Mouse (Mus musculus) E14TG2a.4 (cell line): ENCODE results near the gene Gm20388.

ENCODE experiments used
- H3K27me3 ChIP-seq: 2 replicates; pipeline ENCODE4 v1.6.1; 2014; ENCODE audit warnings: low read length, control low read depth; ENCODE audit not compliant: insufficient read depth
- H3K36me3 ChIP-seq: 2 replicates; pipeline ENCODE4 v1.6.1; 2014; ENCODE audit warnings: low read length, control low read depth; ENCODE audit not compliant: insufficient read depth
- H3K4me1 ChIP-seq: replicated peaks from 2 replicates; pipeline ENCODE4 v1.6.1; 2014; ENCODE audit warnings: low read depth, low read length, control low read depth
- H3K4me3 ChIP-seq: replicated peaks from 2 replicates; pipeline ENCODE4 v1.5.1; 2014; ENCODE audit warnings: mild to moderate bottlenecking, low read length
- H3K9me3 ChIP-seq: 2 replicates; pipeline ENCODE4 v1.6.1; 2014; ENCODE audit warnings: low read length, control low read depth
- CTCF ChIP-seq: conservative IDR thresholded peaks from 2 replicates; pipeline ENCODE4 v1.5.1; 2014; ENCODE audit warnings: low read length
- NANOG ChIP-seq: IDR thresholded peaks from 2 replicates; pipeline ENCODE4 v1.6.1; 2014; ENCODE audit warnings: borderline replicate concordance, low read length, mixed read lengths
- POU5F1 ChIP-seq: IDR thresholded peaks from 2 replicates; pipeline ENCODE4 v1.6.1; 2014; ENCODE audit warnings: low read length, borderline replicate concordance

Gene Gm20388

GRCm38 (mm10) chr8:121649423-121649822, 1738.8 kb downstream of the Gm20388 start:
- TF ChIP-seq CTCF: no peak
- TF ChIP-seq POU5F1: no peak
- no peak for TF ChIP-seq NANOG
- no peaks in the 10 kb centered on the region for H3K9me3 ChIP-seq
- H3K4me3 ChIP-seq: no peak overlapping the region
- H3K27me3 ChIP-seq: peaks cover 18% of the 10 kb centered on the region
- peaks cover 47% of the 10 kb centered on the region for H3K36me3 ChIP-seq
- peaks cover 68% of the 10 kb centered on the region for H3K4me1 ChIP-seq

GRCm38 (mm10) chr8:121649904-121650303, 1739.3 kb downstream of the Gm20388 start:
- no peak overlapping the region for H3K4me3 ChIP-seq
- no peak for TF ChIP-seq CTCF
- no peak for TF ChIP-seq POU5F1
- no peak for TF ChIP-seq NANOG
- peaks cover 47% of the 10 kb centered on the region for H3K36me3 ChIP-seq
- H3K27me3 ChIP-seq: peaks cover 22% of the 10 kb centered on the region
- no peaks in the 10 kb centered on the region for H3K9me3 ChIP-seq
- peaks cover 68% of the 10 kb centered on the region for H3K4me1 ChIP-seq

GRCm38 (mm10) chr8:121650389-121651307, 1740.0 kb downstream of the Gm20388 start:
- H3K36me3 ChIP-seq: peaks cover 45% of the 10 kb centered on the region

GRCm38 (mm10) chr8:121651308-121651873, 1740.8 kb downstream of the Gm20388 start:
- Histone ChIP-seq H3K4me1 (peaks cover 65% of the 10 kb centered on the region), H3K4me3 (peak overlapping the region; percentile 84), H3K27me3 (peaks cover 32% of the 10 kb centered on the region), H3K9me3 (no peaks in the 10 kb centered on the region), H3K36me3 (peaks cover 45% of the 10 kb centered on the region)
- no peak for TF ChIP-seq NANOG
- TF ChIP-seq CTCF: no peak
- no peak for TF ChIP-seq POU5F1

More at GRCm38 (mm10) chr8:121650389-121651307, 1740.0 kb downstream of the Gm20388 start:
- Histone ChIP-seq H3K4me3 (peak overlapping the region; percentile 84), H3K4me1 (peaks cover 65% of the 10 kb centered on the region), H3K27me3 (peaks cover 29% of the 10 kb centered on the region), H3K9me3 (no peaks in the 10 kb centered on the region)
- TF ChIP-seq POU5F1 (no peak), NANOG (no peak), CTCF (no peak)

- peaks cover 42% of the 10 kb centered on the region for H3K36me3 ChIP-seq
- H3K27me3 ChIP-seq: peaks cover 33% of the 10 kb centered on the region
- H3K4me3 ChIP-seq: peak overlapping the region; percentile 84
- TF ChIP-seq POU5F1: no peak
- no peak for TF ChIP-seq NANOG
- no peak for TF ChIP-seq CTCF
- H3K4me1 ChIP-seq: peaks cover 65% of the 10 kb centered on the region
- H3K9me3 ChIP-seq: no peaks in the 10 kb centered on the region
These were observed 1741.3 kb downstream of the Gm20388 start for GRCm38 (mm10) chr8:121651874-121652361.

- H3K4me1 ChIP-seq: peaks cover 57% of the 10 kb centered on the region
- no peaks in the 10 kb centered on the region for H3K9me3 ChIP-seq
- no peak for TF ChIP-seq CTCF
- no peak for TF ChIP-seq POU5F1
- no peak for TF ChIP-seq NANOG
- peaks cover 33% of the 10 kb centered on the region for H3K36me3 ChIP-seq
- H3K4me3 ChIP-seq: peak within 1 kb of the TSS; percentile 84
- H3K27me3 ChIP-seq: peaks cover 33% of the 10 kb centered on the region
These were observed 1742.2 kb downstream of the Gm20388 start, which contains the start of gene Zcchc14 for GRCm38 (mm10) chr8:121652774-121653323. TSS of gene Zcchc14 (minus strand) at chr8:121652901.

- no peaks in the 10 kb centered on the region for H3K9me3 ChIP-seq
- peaks cover 33% of the 10 kb centered on the region for H3K27me3 ChIP-seq
- TF ChIP-seq NANOG (peak; percentile 29; the same call in 1 of the 2 replicates), CTCF (no peak), POU5F1 (no peak)
- peaks cover 51% of the 10 kb centered on the region for H3K4me1 ChIP-seq
- H3K4me3 ChIP-seq: peak overlapping the region; percentile 84
- peaks cover 27% of the 10 kb centered on the region for H3K36me3 ChIP-seq
These were observed 1742.8 kb downstream of the Gm20388 start for GRCm38 (mm10) chr8:121653340-121654019.
